20 mouse cellular contexts compared by ENCODE assay signal in the genomic region with DNA sequence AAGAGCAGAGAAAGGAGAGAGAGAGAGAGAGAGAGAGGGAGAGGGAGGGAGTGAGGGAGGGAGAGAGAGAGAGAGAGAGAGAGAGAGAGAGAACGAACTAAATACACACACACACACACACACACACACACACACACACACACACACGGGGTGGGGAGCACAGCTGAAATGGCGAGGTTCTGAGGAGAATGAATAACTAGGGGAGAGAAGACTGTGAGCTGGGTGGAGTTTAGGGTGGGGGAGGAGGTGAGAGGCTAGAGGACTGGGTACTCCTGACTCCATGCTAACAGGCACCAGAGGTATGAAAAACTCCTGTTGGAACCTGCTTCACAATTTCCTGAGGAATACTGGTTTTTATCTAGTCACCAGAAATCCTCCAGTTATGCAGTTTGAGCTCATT. TPM values are rescaled to one million over a fixed set of nuclear protein-coding genes. Genes with fewer than 3 reads are reported as not detected.
A peak's percentile ranks its signal among the peaks of the same experiment; 100 is the strongest.
DNase-seq lines count a peak whose midpoint lies in the region; ATAC-seq and TF ChIP-seq lines count a peak whose summit lies in the region.
"Had no signal": no experiment of that assay in that cellular context is flagged by ENCODE, and none has a peak within 500 bp of the region (broad histone marks: within the 10 kb centered on the region; RNA-seq: fewer than 3 reads in every experiment).

No protein-coding gene starts in this region.

- H3K9me3 ChIP-seq in kidney, embryonic 16.5 days (ENCODE audit: low read length) = no peaks in the 10 kb centered on the region
- H3K9me3 ChIP-seq in stomach, embryonic 16.5 days (replicated peaks; ENCODE audit: control insufficient read depth, low read length) = no peaks in the 10 kb centered on the region
- H3K9me3 ChIP-seq: forebrain, embryonic 12.5 days; heart, embryonic 13.5 days; hindbrain, embryonic 15.5 days; megakaryocyte, embryonic 14.5 days; stomach, embryonic 15.5 days had no signal

- H3K36me3 ChIP-seq in kidney, embryonic 16.5 days (ENCODE audit: insufficient read depth, low read length) = no peaks in the 10 kb centered on the region
- H3K36me3 ChIP-seq in liver, adult 2 months (ENCODE audit: control insufficient read depth, insufficient read depth, low read length) = no peaks in the 10 kb centered on the region
- no peaks in the 10 kb centered on the region for H3K36me3 ChIP-seq in stomach, embryonic 16.5 days (ENCODE audit: control insufficient read depth, insufficient read depth, low read length)
- H3K36me3 ChIP-seq: forebrain, embryonic 12.5 days; heart, embryonic 13.5 days; hindbrain, embryonic 15.5 days; stomach, embryonic 15.5 days had no signal

- H3K4me1 ChIP-seq in kidney, embryonic 16.5 days (ENCODE audit: insufficient read depth, low read length) = no peaks in the 10 kb centered on the region
- no peaks in the 10 kb centered on the region for H3K4me1 ChIP-seq in liver, adult 2 months (ENCODE audit: control insufficient read depth, insufficient read depth, low read length)
- no peaks in the 10 kb centered on the region for H3K4me1 ChIP-seq in stomach, embryonic 16.5 days (ENCODE audit: control insufficient read depth, insufficient read depth, low read length)
- H3K4me1 ChIP-seq: forebrain, embryonic 12.5 days; hindbrain, embryonic 15.5 days; megakaryocyte, embryonic 14.5 days; stomach, embryonic 15.5 days had no signal

- H3K4me2 ChIP-seq in kidney, embryonic 16.5 days (replicated peaks; ENCODE audit: low read depth, low read length) = no peak overlapping the region
- H3K4me2 ChIP-seq in stomach, embryonic 16.5 days (ENCODE audit: low read depth, low read length) = no peak overlapping the region
- H3K4me2 ChIP-seq: forebrain, embryonic 12.5 days; heart, embryonic 13.5 days; hindbrain, embryonic 15.5 days; stomach, embryonic 15.5 days had no signal

- H3K27ac ChIP-seq in kidney, embryonic 16.5 days (ENCODE audit: low read length) = no peak overlapping the region
- H3K27ac ChIP-seq in liver, adult 2 months (replicated peaks; ENCODE audit: insufficient read depth, low read depth, low read length) = no peak overlapping the region
- no peak overlapping the region for H3K27ac ChIP-seq in stomach, embryonic 16.5 days (ENCODE audit: low read length)
- H3K27ac ChIP-seq: forebrain, embryonic 12.5 days; heart, embryonic 13.5 days; hindbrain, embryonic 15.5 days; stomach, embryonic 15.5 days had no signal

- no peaks in the 10 kb centered on the region for H3K27me3 ChIP-seq in kidney, embryonic 16.5 days (ENCODE audit: insufficient read depth, low read length)
- H3K27me3 ChIP-seq in liver, adult 2 months (ENCODE audit: control insufficient read depth, insufficient read depth, low read length) = no peaks in the 10 kb centered on the region
- H3K27me3 ChIP-seq in stomach, embryonic 16.5 days (ENCODE audit: control insufficient read depth, insufficient read depth, low read length) = no peaks in the 10 kb centered on the region
- H3K27me3 ChIP-seq: forebrain, embryonic 12.5 days; heart, embryonic 13.5 days; hindbrain, embryonic 15.5 days; stomach, embryonic 15.5 days had no signal

- 0% methylated on average over 1 of the region's 3 CpGs for WGBS in kidney, embryonic 16.5 days
- 9% methylated on average over 2 of the region's 3 CpGs for WGBS in liver, adult 2 months
- WGBS in stomach, embryonic 16.5 days = 14% methylated on average over 3 of the region's 3 CpGs

- DNase-seq in kidney, adult 8-10 months = peak; percentile 30 to 54
- peak; percentile 29 for DNase-seq in liver, adult 2 months (ENCODE audit: extremely low read depth, low read depth, low spot score)
- no peak for DNase-seq in frontal cortex, postnatal 25 days (ENCODE audit: low spot score in 2 of 2)
- DNase-seq in thymus, adult 18-20 months = no peak
- no peak for DNase-seq in cerebellum, postnatal 4 days (ENCODE audit: low spot score in 2 of 2)
- DNase-seq: cerebellum, adult 8-10 months; gastrocnemius, postnatal 14 days; heart, adult 18-20 months; heart, postnatal 36 days; lung, adult 18-20 months; right cerebral cortex, postnatal 14 days; spleen, adult 18-20 months had no signal

- peak; percentile 82; the same call in 1 of the 2 replicates for ATAC-seq in kidney, embryonic 16.5 days (ENCODE audit: low FRiP score, low TSS enrichment)
- ATAC-seq in stomach, embryonic 16.5 days (ENCODE audit: insufficient read depth, low FRiP score) = peak; percentile 40; the same call in 1 of the 2 replicates
- ATAC-seq: intestine, postnatal 0 days had no signal

- H3K9ac ChIP-seq in kidney, embryonic 16.5 days (replicated peaks; ENCODE audit: low read length) = no peak overlapping the region
- no peak overlapping the region for H3K9ac ChIP-seq in liver, adult 2 months (ENCODE audit: low read depth, low read length)
- no peak overlapping the region for H3K9ac ChIP-seq in stomach, embryonic 16.5 days (ENCODE audit: low read length)
- H3K9ac ChIP-seq: forebrain, embryonic 12.5 days; heart, embryonic 13.5 days; hindbrain, embryonic 15.5 days; stomach, embryonic 15.5 days had no signal

- no peak overlapping the region for H3K4me3 ChIP-seq in kidney, embryonic 16.5 days (ENCODE audit: low read length)
- no peak overlapping the region for H3K4me3 ChIP-seq in liver, adult 2 months (ENCODE audit: insufficient read depth, low read depth, low read length)
- H3K4me3 ChIP-seq in stomach, embryonic 16.5 days (replicated peaks; ENCODE audit: low read length) = no peak overlapping the region
- H3K4me3 ChIP-seq: forebrain, embryonic 12.5 days; heart, embryonic 13.5 days; hindbrain, embryonic 15.5 days; megakaryocyte, embryonic 14.5 days; stomach, embryonic 15.5 days had no signal

- no peaks in the 10 kb centered on the region for H3K79me2 ChIP-seq in liver, adult 2 months (ENCODE audit: control insufficient read depth, insufficient read depth, low read length)

- no peak for TF ChIP-seq POLR2A in liver, adult 2 months (IDR thresholded peaks at IDR 0.05; ENCODE audit: extremely low read depth, insufficient read depth, low read length)

- no peak for TF ChIP-seq CTCF in liver, adult 2 months (IDR thresholded peaks at IDR 0.05; ENCODE audit: low read depth, low read length)

RNA-seq across cellular contexts. Expression of a gene that starts 32.4 kb away (rescaled TPM):
- polyA plus RNA-seq in kidney, embryonic 16.5 days (2015; fragmentation: Nextera tagmentation; extraction: Ambion mirVana) = 16.0 and 18.6 TPM in 2 replicates
- 88.7 and 106 TPM in 2 replicates for total RNA-seq in liver, adult 2 months (2014; rRNA removed)
- polyA plus RNA-seq in liver, adult 2 months (2012; rRNA removed) = 44.0 and 48.9 TPM in 2 replicates
- polyA plus RNA-seq in stomach, embryonic 16.5 days (2015; fragmentation: Nextera tagmentation; extraction: Ambion mirVana) = 13.2 and 13.5 TPM in 2 replicates

Comparison
In these comparisons a context has a peak if more than half of its experiments do, and no peak if none do; other contexts are left out.
1. DNase-seq: peak in kidney, adult 8-10 months (2 of 2) and liver, adult 2 months (single experiment); none in frontal cortex, postnatal 25 days (0 of 2), thymus, adult 18-20 months (0 of 2) and cerebellum, postnatal 4 days (0 of 2).